Mouse (Mus musculus) ES-E14 (cell line): Measurements from ENCODE around the gene Rab42.

Experiments used
- CHD2 ChIP-seq: IDR thresholded peaks from 2 replicates; pipeline ENCODE4 v1.6.1; 2014; ENCODE audit warnings: mild to moderate bottlenecking, low read depth, low read length, inconsistent platforms
- HCFC1 ChIP-seq: IDR thresholded peaks from 2 replicates; pipeline ENCODE4 v1.6.1; 2012; ENCODE audit warnings: low read length, inconsistent platforms, borderline replicate concordance; ENCODE audit not compliant: insufficient read depth
- MAFK ChIP-seq: IDR thresholded peaks from 2 replicates; pipeline ENCODE4 v1.6.1; 2014; ENCODE audit warnings: mild to moderate bottlenecking, low read depth, low read length, inconsistent platforms; ENCODE audit not compliant: insufficient read depth
- ZC3H11A ChIP-seq: IDR thresholded peaks from 2 replicates; pipeline ENCODE4 v1.6.1; 2012; ENCODE audit warnings: low read depth, mild to moderate bottlenecking, inconsistent platforms, low read length, borderline replicate concordance
- ZNF384 ChIP-seq: IDR thresholded peaks from 2 replicates; pipeline ENCODE4 v1.6.1; 2012; ENCODE audit warnings: low read depth, low read length, inconsistent platforms

GRCm38 (mm10) chr4:132306004-132306403 is 2.8 kb upstream of the Rab42 start:
- TF ChIP-seq ZNF384 (no peak), CHD2 (no peak), MAFK (no peak), HCFC1 (no peak), ZC3H11A (no peak)
